13 mouse cellular contexts compared by ENCODE assay signal in the genomic region with DNA sequence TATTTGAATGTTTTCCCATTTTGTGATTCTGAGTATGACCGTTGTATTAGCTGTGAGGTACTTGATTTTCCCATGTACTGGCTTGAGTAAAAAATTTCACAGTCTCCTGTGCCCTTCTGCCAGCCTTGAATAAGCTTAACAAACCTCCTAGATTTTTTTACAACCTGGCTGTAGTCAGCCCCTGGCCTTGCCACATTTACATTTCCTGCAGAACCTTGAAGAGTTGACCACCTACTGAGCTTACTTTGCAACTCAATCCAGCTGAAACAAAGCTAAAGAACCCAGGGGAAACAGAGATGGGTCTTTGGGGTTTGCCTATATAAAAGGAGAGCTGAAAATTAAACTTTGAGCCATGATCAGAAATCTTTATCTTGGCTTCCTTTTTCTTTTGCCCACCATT.
"Had no signal": no experiment of that assay in that cellular context is flagged by ENCODE, and none has a peak within 500 bp of the region (broad histone marks: within the 10 kb centered on the region; RNA-seq: fewer than 3 reads in every experiment).

No protein-coding gene starts in this region.

- H3K4me3 ChIP-seq: megakaryocyte, embryonic 14.5 days; midbrain, embryonic 13.5 days; midbrain, embryonic 15.5 days; neural tube, embryonic 12.5 days had no signal

- H3K27me3 ChIP-seq: megakaryocyte, embryonic 14.5 days; midbrain, embryonic 13.5 days; midbrain, embryonic 15.5 days; neural tube, embryonic 12.5 days had no signal

- H3K9me3 ChIP-seq: midbrain, embryonic 13.5 days; midbrain, embryonic 15.5 days; neural tube, embryonic 12.5 days had no signal

- H3K27ac ChIP-seq: macrophage; midbrain, embryonic 13.5 days; midbrain, embryonic 15.5 days; neural tube, embryonic 12.5 days had no signal

- DNase-seq: lung, adult 18-20 months; lung, embryonic 14.5 days; lung, postnatal 10 days; lung, postnatal 36 days; right cerebral cortex, postnatal 14 days; thymus, adult 18-20 months; thymus, postnatal 14 days; thymus, postnatal 36 days had no signal

- H3K36me3 ChIP-seq: midbrain, embryonic 13.5 days; midbrain, embryonic 15.5 days; neural tube, embryonic 12.5 days had no signal

- H3K9ac ChIP-seq: lung, embryonic 14.5 days; midbrain, embryonic 13.5 days; midbrain, embryonic 15.5 days; neural tube, embryonic 12.5 days had no signal

- H3K4me1 ChIP-seq: megakaryocyte, embryonic 14.5 days; midbrain, embryonic 13.5 days; midbrain, embryonic 15.5 days; neural tube, embryonic 12.5 days had no signal
